Mouse (Mus musculus) lung, postnatal 0 days (tissue): ENCODE data around the gene Efna2.

Experiments
- CTCF ChIP-seq: IDR thresholded peaks from 2 replicates; pipeline ENCODE4 v1.5.1; 2016; ENCODE audit warnings: antibody characterized with exemption, mild to moderate bottlenecking
- EP300 ChIP-seq: IDR thresholded peaks from 2 replicates; pipeline ENCODE4 v1.6.1; 2016; ENCODE audit warnings: antibody characterized with exemption, mild to moderate bottlenecking, control low read depth

GRCm38 (mm10) chr10:80204055-80204454 is 24.8 kb downstream of the Efna2 start:
- no peak for TF ChIP-seq CTCF
- TF ChIP-seq EP300, result no peak
